Mouse (Mus musculus): ENCODE data around the gene Sult4a1. TPM values are rescaled to one million over a fixed set of nuclear protein-coding genes. Genes with fewer than 3 reads are reported as not detected.

Gene Sult4a1
- polyA plus RNA-seq (2017; shearing (Covaris generic)): 0.15 TPM

GRCm38 (mm10) chr15:84105105-84105923 lies at the start of gene Sult4a1:
Sult4a1 (minus strand) TSS chr15:84105754.

DNA sequence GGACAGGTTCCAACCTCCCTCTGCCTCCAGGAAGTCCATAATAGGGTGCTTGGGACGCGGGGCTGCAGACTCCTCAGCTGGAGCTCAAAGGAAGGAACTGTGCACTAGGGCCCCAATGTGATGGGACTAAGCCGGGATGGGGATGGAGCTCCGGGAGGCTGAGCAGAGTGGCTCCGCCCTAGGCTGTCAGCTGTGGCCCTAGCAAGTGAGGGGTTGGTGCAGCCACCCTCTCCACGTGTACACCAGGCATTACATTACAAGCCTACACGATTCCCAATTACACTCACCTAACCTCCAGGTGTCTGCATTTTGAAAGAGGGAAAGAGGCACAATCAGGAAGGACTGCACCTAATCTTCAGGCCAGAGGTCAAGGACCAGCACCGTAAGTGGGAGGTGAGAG lies 17.5 kb upstream of the Sult4a1 start, which contains the start of gene Pnpla5:
TSS of gene Pnpla5 (minus strand) at position 101 of the 400 bp plus-strand sequence.

GRCm38 (mm10) chr15:84065140-84065539 lies 40.4 kb downstream of the Sult4a1 start, which contains the start of gene Efcab6:
Efcab6 (minus strand) TSS chr15:84065379.

Other genes with a start within 250 kb of the Sult4a1 start
- not detected for gene Efcab6, start 40.4 kb downstream of the Sult4a1 start, polyA plus RNA-seq (2017; shearing (Covaris generic))
- gene Pnpla5, start 17.4 kb upstream of the Sult4a1 start, polyA plus RNA-seq (2017; shearing (Covaris generic)): not detected
- 1.1 TPM for gene Pnpla3, start 62.1 kb upstream of the Sult4a1 start, polyA plus RNA-seq (2017; shearing (Covaris generic))
- gene Samm50, start 86.5 kb upstream of the Sult4a1 start, polyA plus RNA-seq (2017; shearing (Covaris generic)): 121 TPM
- 0.71 TPM for gene Parvb, start 126.3 kb upstream of the Sult4a1 start, polyA plus RNA-seq (2017; shearing (Covaris generic))
- gene Parvg, start 218.3 kb upstream of the Sult4a1 start, polyA plus RNA-seq (2017; shearing (Covaris generic)): 165 TPM